Mouse (Mus musculus) testis, adult 2 months (tissue): ENCODE data around the gene Agap1. TPM values are rescaled to one million over a fixed set of nuclear protein-coding genes. Genes with fewer than 3 reads are reported as not detected.

Experiments
- H3K27ac ChIP-seq: fragments of 200-500 bp; 2 replicates; pipeline ENCODE4 v1.5.1; 2012; ENCODE audit warnings: low read depth, low read length; ENCODE audit not compliant: control insufficient read depth, insufficient read depth
- H3K27me3 ChIP-seq: fragments of 200-500 bp; 2 replicates; pipeline ENCODE4 v1.6.1; 2012; ENCODE audit warnings: mild to moderate bottlenecking, low read length, moderate library complexity; ENCODE audit not compliant: control insufficient read depth, insufficient read depth
- H3K36me3 ChIP-seq: fragments of 200-500 bp; 2 replicates; pipeline ENCODE4 v1.6.1; 2012; ENCODE audit warnings: mild to moderate bottlenecking, low read length; ENCODE audit not compliant: control insufficient read depth, insufficient read depth
- H3K4me1 ChIP-seq: fragments of 200-500 bp; 2 replicates; pipeline ENCODE4 v1.6.1; 2012; ENCODE audit warnings: low read length; ENCODE audit not compliant: control insufficient read depth, insufficient read depth
- H3K4me3 ChIP-seq: fragments of 200-500 bp; 2 replicates; pipeline ENCODE4 v1.5.1; 2012; ENCODE audit warnings: low read depth, mild to moderate bottlenecking, low read length, moderate library complexity, mixed read lengths; ENCODE audit not compliant: control insufficient read depth
- CTCF ChIP-seq: fragments of 200-500 bp; IDR thresholded peaks from 2 replicates; pipeline ENCODE4 v1.5.1; 2012; ENCODE audit warnings: low read depth, mild to moderate bottlenecking, inconsistent platforms, low read length, moderate library complexity; ENCODE audit not compliant: control insufficient read depth, insufficient read depth, insufficient replicate concordance
- POLR2A ChIP-seq: fragments of 200-500 bp; IDR thresholded peaks from 2 replicates; pipeline ENCODE4 v1.6.1; 2012; ENCODE audit warnings: low read depth, mild to moderate bottlenecking, inconsistent platforms, low read length, moderate library complexity; ENCODE audit not compliant: control insufficient read depth
- polyA plus RNA-seq: library from polyadenylated mRNA; depleted of rRNA; stranded (reverse); fragments of >200 nt; gene quantifications from 2 replicates; pipeline ENCODE4 v1.2.3, GENCODE M21; 2012

Gene Agap1
- polyA plus RNA-seq, 1 experiment: 16.5 TPM

DNA sequence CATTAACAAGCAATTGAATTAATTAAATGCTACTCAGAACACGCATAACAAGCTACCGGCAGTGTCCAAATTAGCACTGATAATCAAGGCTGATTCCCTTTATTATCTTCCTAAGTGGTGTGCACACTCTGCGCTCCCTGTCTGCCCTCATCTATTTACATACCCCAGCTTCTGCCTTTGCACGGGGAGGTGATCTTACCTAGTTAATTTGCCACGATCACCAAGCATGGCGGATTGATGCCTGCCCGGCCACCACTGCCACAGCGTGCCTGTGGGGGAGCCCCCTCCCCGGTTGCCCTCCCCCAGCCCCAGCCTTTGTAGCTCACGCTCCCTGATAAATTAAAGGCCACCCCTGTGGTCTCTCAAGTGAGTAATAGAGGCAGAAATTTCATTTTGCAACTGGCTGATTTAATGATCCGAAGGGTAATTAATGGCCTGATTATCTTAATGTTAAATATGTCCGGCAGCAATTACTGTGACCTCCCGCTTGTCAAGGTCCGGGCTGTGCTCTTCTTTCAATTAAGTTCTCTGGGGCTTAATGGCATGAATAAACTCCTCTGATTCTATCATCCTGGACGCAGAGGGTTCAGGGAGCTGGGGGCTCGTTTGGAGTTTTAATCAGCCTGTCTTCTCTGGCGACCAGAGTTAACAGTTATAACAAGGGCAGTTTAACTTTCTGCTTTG, 393.9 kb downstream of the Agap1 start:
- H3K36me3 ChIP-seq: no peaks in the 10 kb centered on the region
- no peak overlapping the region for H3K4me3 ChIP-seq
- TF ChIP-seq CTCF (no peak), POLR2A (no peak)
- no peaks in the 10 kb centered on the region for H3K27me3 ChIP-seq
- H3K4me1 ChIP-seq: no peaks in the 10 kb centered on the region
- no peak overlapping the region for H3K27ac ChIP-seq

DNA sequence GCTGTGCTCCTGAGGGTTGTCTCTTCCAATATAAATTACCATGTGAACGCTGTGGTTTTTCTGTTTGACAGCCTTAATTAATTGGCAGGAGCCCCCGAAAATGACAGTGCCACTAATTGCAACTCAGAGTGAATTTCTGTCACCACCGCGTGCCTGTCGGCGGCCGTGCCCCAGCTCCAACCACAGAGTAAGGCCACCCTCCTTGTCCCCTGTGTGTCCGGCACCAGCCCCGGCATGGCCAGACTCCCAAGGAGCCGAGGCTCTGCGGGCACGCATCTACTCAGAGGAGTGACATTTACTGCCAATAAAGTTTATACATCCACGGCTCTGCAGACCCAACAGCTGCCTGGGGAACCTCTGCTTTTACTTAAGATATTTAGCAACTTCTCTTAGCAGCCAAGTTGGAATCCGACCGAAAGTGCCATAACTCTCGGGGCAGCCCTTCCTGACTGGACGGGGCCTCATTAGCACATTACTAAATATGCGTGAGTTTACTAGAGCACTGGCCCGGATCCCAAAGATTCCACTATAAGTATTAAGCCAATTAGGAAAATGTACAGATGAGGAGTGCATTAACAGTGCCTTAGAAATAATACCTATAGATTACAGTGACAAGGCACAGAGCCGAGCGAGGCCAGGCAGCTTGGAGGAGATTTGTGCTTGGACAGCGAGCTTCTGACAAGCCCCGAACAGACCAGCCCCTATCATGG, 394.7 kb downstream of the Agap1 start:
- Histone ChIP-seq H3K4me3 (no peak overlapping the region), H3K36me3 (no peaks in the 10 kb centered on the region), H3K27ac (no peak overlapping the region), H3K27me3 (no peaks in the 10 kb centered on the region), H3K4me1 (no peaks in the 10 kb centered on the region)
- no peak for TF ChIP-seq POLR2A
- no peak for TF ChIP-seq CTCF

GRCm38 (mm10) chr1:89849861-89850230, 395.2 kb downstream of the Agap1 start:
- no peaks in the 10 kb centered on the region for H3K36me3 ChIP-seq
- no peak overlapping the region for H3K27ac ChIP-seq
- TF ChIP-seq CTCF (no peak), POLR2A (no peak)
- H3K4me3 ChIP-seq: no peak overlapping the region
- no peaks in the 10 kb centered on the region for H3K4me1 ChIP-seq
- no peaks in the 10 kb centered on the region for H3K27me3 ChIP-seq

DNA sequence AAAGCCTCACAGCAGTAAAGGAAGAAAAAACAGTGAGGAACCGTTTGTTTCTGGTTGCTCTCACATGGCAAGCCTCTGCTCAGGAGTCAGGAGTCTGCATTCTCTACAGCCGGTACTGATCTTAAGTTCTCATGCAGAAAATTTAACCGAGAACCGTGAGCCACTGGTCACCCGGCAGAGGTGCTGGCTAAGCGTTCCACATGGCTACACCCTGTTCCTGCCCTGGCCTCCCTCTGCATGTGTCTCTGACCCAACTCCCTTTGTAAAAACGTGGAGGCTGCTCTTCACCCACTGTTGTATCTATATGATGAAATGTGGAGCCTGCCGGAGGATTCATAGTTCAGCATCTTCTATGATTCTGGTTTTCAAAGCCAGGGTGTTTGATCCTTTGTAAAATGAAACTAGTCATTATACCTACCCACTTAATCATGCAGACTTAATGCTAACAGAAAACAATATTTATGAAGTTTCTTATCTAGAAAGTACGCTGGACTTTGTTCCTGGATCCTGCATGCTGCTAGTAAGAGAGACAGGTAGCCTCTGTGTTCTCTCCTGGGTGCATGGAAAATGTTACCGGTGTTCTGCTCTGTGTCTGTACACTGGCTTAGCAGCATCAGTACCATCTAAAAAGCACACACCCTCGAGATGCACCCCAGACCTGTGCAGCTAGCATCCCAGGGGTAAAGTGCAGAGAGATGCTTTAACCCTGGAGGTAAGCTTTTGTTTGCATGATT, 396.2 kb downstream of the Agap1 start:
- no peaks in the 10 kb centered on the region for H3K27me3 ChIP-seq
- no peak overlapping the region for H3K27ac ChIP-seq
- TF ChIP-seq POLR2A (no peak), CTCF (no peak)
- no peaks in the 10 kb centered on the region for H3K4me1 ChIP-seq
- no peaks in the 10 kb centered on the region for H3K36me3 ChIP-seq
- H3K4me3 ChIP-seq: no peak overlapping the region

DNA sequence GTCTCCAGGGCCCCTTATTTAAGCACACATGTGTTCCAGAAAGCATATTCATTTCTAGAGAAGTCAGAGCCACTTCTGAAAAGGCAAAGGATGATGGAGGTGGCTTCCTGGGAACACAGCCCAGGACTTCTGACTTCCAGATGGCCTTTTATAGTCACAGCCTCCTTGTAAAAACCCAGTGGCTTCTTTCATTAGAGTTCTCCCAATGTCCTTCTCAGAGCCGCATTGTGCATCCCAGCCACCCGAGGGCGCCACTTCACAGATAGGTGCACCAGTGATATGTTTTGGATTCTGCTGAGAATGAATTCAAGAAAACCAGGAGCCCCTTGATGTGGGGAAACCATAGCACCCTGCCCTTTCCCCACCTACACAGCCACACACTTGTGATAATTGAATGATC, 404.6 kb downstream of the Agap1 start:
- Histone ChIP-seq H3K27me3 (no peaks in the 10 kb centered on the region), H3K4me1 (no peaks in the 10 kb centered on the region), H3K4me3 (no peak overlapping the region), H3K27ac (no peak overlapping the region), H3K36me3 (no peaks in the 10 kb centered on the region)
- TF ChIP-seq CTCF: peak; percentile 39
- TF ChIP-seq POLR2A: no peak

GRCm38 (mm10) chr1:89860017-89860730, 405.6 kb downstream of the Agap1 start:
- no peak overlapping the region for H3K27ac ChIP-seq
- no peak for TF ChIP-seq POLR2A
- TF ChIP-seq CTCF: no peak

GRCm38 (mm10) chr1:89865787-89866186, 411.2 kb downstream of the Agap1 start:
- Histone ChIP-seq H3K4me3 (no peak overlapping the region), H3K36me3 (no peaks in the 10 kb centered on the region), H3K27ac (no peak overlapping the region), H3K27me3 (no peaks in the 10 kb centered on the region), H3K4me1 (no peaks in the 10 kb centered on the region)
- TF ChIP-seq CTCF (no peak), POLR2A (no peak)

More at GRCm38 (mm10) chr1:89860017-89860730, 405.6 kb downstream of the Agap1 start:
- Histone ChIP-seq H3K4me1 (no peaks in the 10 kb centered on the region), H3K27me3 (no peaks in the 10 kb centered on the region), H3K4me3 (no peak overlapping the region), H3K36me3 (no peaks in the 10 kb centered on the region)
